Mouse (Mus musculus) gastrocnemius, postnatal 14 days (tissue): ENCODE results near the gene Olfr141. TPM values are rescaled to one million over a fixed set of nuclear protein-coding genes. Genes with fewer than 3 reads are reported as not detected.

Source experiments
- DNase-seq: peaks from one replicate; pipeline ENCODE4 v3.0.0; 2021; ENCODE audit warnings: mixed read lengths
- intact Hi-C: fragments of 180-260 bp; cut with DNase I; formaldehyde crosslinking; loops from one replicate; pipeline ENCODE4 v1.15.1; 2025; ENCODE audit warnings: low total_unique reads
- long read RNA-seq, 2 experiments: library from polyadenylated mRNA; stranded (forward); transcript quantifications; one replicate each; pipeline ENCODE4 v2.0.0; 2021
- total RNA-seq, 2 experiments: library from RNA; stranded (reverse); gene quantifications; 2 replicates each; pipeline ENCODE4 v1.2.3; 2021

Gene Olfr141
- not detected for total RNA-seq
- long read RNA-seq, experiment 1: 0 reads
- long read RNA-seq, experiment 2: 0 reads

- intact Hi-C loops: no loop called here
- DNase-seq: no peak
These were observed at the start of gene Olfr141 for GRCm38 (mm10) chr2:86809918-86810317. Gene Olfr141, minus strand, starts transcription at chr2:86810018.

- intact Hi-C loops: no loop called here
- no peak for DNase-seq
These were observed 41.8 kb upstream of the Olfr141 start, which contains the start of gene Olfr1095 for GRCm38 (mm10) chr2:86851596-86851995. Gene Olfr1095, minus strand, starts transcription at chr2:86851696.

- no peak for DNase-seq
- intact Hi-C loops: no loop called here
These were observed 14.5 kb upstream of the Olfr141 start, which contains the start of gene Olfr1094 for GRCm38 (mm10) chr2:86824363-86824762. Gene Olfr1094, plus strand, starts transcription at chr2:86824663.

GRCm38 (mm10) chr2:86782179-86782578 lies 27.6 kb downstream of the Olfr141 start, which contains the start of gene Olfr1093:
Gene Olfr1093, plus strand, starts transcription at chr2:86782479.
- intact Hi-C loops: no loop called here
- no peak for DNase-seq

GRCm38 (mm10) chr2:86761050-86761449 lies 48.8 kb downstream of the Olfr141 start:
- intact Hi-C loops: no loop called here
- no peak for DNase-seq

GRCm38 (mm10) chr2:86758893-86759292 lies 50.9 kb downstream of the Olfr141 start, which contains the start of gene Olfr1090:
Gene Olfr1090, minus strand, starts transcription at chr2:86758993.
- intact Hi-C loops: no loop called here
- DNase-seq: no peak

Other genes starting within 250 kb of the Olfr141 start
- not detected for gene Olfr1082, start 211.1 kb downstream of the Olfr141 start, total RNA-seq
- gene Olfr1084, start 170.3 kb downstream of the Olfr141 start, total RNA-seq: not detected
- gene Olfr1085, start 148.0 kb downstream of the Olfr141 start, total RNA-seq: not detected
- gene Olfr1086, start 129.9 kb downstream of the Olfr141 start, total RNA-seq: not detected
- gene Olfr1087, start 111.6 kb downstream of the Olfr141 start, total RNA-seq: not detected
- not detected for gene Olfr1089, start 76.3 kb downstream of the Olfr141 start, total RNA-seq
- not detected for gene Olfr1090, start 51.0 kb downstream of the Olfr141 start, total RNA-seq
- gene Olfr1093, start 27.5 kb downstream of the Olfr141 start, total RNA-seq: not detected
- not detected for gene Olfr1094, start 14.6 kb upstream of the Olfr141 start, total RNA-seq
- gene Olfr1095, start 41.7 kb upstream of the Olfr141 start, total RNA-seq: not detected
- not detected for gene Gm13723, start 64.8 kb upstream of the Olfr141 start, total RNA-seq
- not detected for gene Olfr1097, start 82.2 kb upstream of the Olfr141 start, total RNA-seq
- gene Olfr1098, start 114.5 kb upstream of the Olfr141 start, total RNA-seq: not detected
- gene Olfr1099, start 150.7 kb upstream of the Olfr141 start, total RNA-seq: not detected
- not detected for gene Olfr1100, start 169.9 kb upstream of the Olfr141 start, total RNA-seq
- gene Olfr1101, start 181.2 kb upstream of the Olfr141 start, total RNA-seq: not detected
- not detected for gene Olfr1102, start 188.4 kb upstream of the Olfr141 start, total RNA-seq
- not detected for gene Olfr1104, start 217.1 kb upstream of the Olfr141 start, total RNA-seq
- gene Olfr1105, start 226.5 kb upstream of the Olfr141 start, total RNA-seq: not detected
- not detected for gene Olfr1106, start 242.3 kb upstream of the Olfr141 start, total RNA-seq